Mouse (Mus musculus): ENCODE results near the gene Olfr1278. TPM values are rescaled to one million over a fixed set of nuclear protein-coding genes. Genes with fewer than 3 reads are reported as not detected.
"Not testable (repeated sequence)": the region's sequence is repeated elsewhere in the genome, so short reads cannot be mapped to it uniquely, and the experiment has no call there.

Gene Olfr1278
- polyA plus RNA-seq (2015; fragmentation: Nextera tagmentation; extraction: Ambion mirVana): not detected in 2 replicates

GRCm38 (mm10) chr2:111289836-111290235 lies at the start of gene Olfr1278:
Gene Olfr1278 (plus strand): TSS chr2:111290136.
- Histone ChIP-seq H3K4me2 (no peak within 1 kb of the TSS), H3K36me3 (no peaks in the 10 kb centered on the region), H3K4me1 (no peaks in the 10 kb centered on the region), H3K9me3 (no peaks in the 10 kb centered on the region), H3K9ac (no peak within 1 kb of the TSS), H3K4me3 (no peak within 1 kb of the TSS), H3K27ac (replicated peaks) (no peak within 1 kb of the TSS), H3K27me3 (replicated peaks) (no peaks in the 10 kb centered on the region)
- no peak for ATAC-seq (ENCODE audit: extremely low read depth, insufficient number of reproducible peaks, low FRiP score, low TSS enrichment)

- no peaks in the 10 kb centered on the region for H3K36me3 ChIP-seq
- H3K9me3 ChIP-seq: no peaks in the 10 kb centered on the region
- H3K27me3 ChIP-seq (replicated peaks): no peaks in the 10 kb centered on the region
- H3K4me1 ChIP-seq: no peaks in the 10 kb centered on the region
- no peak for ATAC-seq (ENCODE audit: extremely low read depth, insufficient number of reproducible peaks, low FRiP score, low TSS enrichment)
- H3K4me2 ChIP-seq: no peak within 1 kb of the TSS
- no peak within 1 kb of the TSS for H3K27ac ChIP-seq (replicated peaks)
- H3K4me3 ChIP-seq: no peak within 1 kb of the TSS
- H3K9ac ChIP-seq: no peak within 1 kb of the TSS
These were observed 35.7 kb upstream of the Olfr1278 start, which contains the start of gene Olfr1276 for GRCm38 (mm10) chr2:111254216-111254615. Gene Olfr1276 (plus strand): TSS chr2:111254516.

- H3K36me3 ChIP-seq: no peaks in the 10 kb centered on the region
- no peak within 1 kb of the TSS for H3K4me3 ChIP-seq
- no peaks in the 10 kb centered on the region for H3K4me1 ChIP-seq
- 66% methylated on average over 2 of the region's 2 CpGs for WGBS
- H3K27ac ChIP-seq (replicated peaks): no peak within 1 kb of the TSS
- no peak within 1 kb of the TSS for H3K4me2 ChIP-seq
- no peak within 1 kb of the TSS for H3K9ac ChIP-seq
- no peaks in the 10 kb centered on the region for H3K9me3 ChIP-seq
- H3K27me3 ChIP-seq (replicated peaks): no peaks in the 10 kb centered on the region
- no peak for ATAC-seq (ENCODE audit: extremely low read depth, insufficient number of reproducible peaks, low FRiP score, low TSS enrichment)
These were observed 15.9 kb upstream of the Olfr1278 start, which contains the start of gene Olfr1277 for GRCm38 (mm10) chr2:111274006-111274405. Gene Olfr1277 (minus strand): TSS chr2:111274106.

- no peak overlapping the region for H3K27ac ChIP-seq (replicated peaks)
- H3K4me3 ChIP-seq: no peak overlapping the region
- no peaks in the 10 kb centered on the region for H3K36me3 ChIP-seq
- ATAC-seq (ENCODE audit: extremely low read depth, insufficient number of reproducible peaks, low FRiP score, low TSS enrichment): no peak
- H3K27me3 ChIP-seq (replicated peaks): no peaks in the 10 kb centered on the region
- H3K9me3 ChIP-seq: no peaks in the 10 kb centered on the region
- no peak overlapping the region for H3K4me2 ChIP-seq
- H3K4me1 ChIP-seq: no peaks in the 10 kb centered on the region
- no peak overlapping the region for H3K9ac ChIP-seq
These were observed 8.6 kb downstream of the Olfr1278 start for GRCm38 (mm10) chr2:111298541-111298940.

GRCm38 (mm10) chr2:111300374-111300773 lies 10.4 kb downstream of the Olfr1278 start, which contains the start of gene Olfr1279:
Gene Olfr1279 (plus strand): TSS chr2:111300635.
- ATAC-seq (ENCODE audit: extremely low read depth, insufficient number of reproducible peaks, low FRiP score, low TSS enrichment): no peak
- no peak within 1 kb of the TSS for H3K4me2 ChIP-seq
- H3K4me3 ChIP-seq: no peak within 1 kb of the TSS
- no peaks in the 10 kb centered on the region for H3K27me3 ChIP-seq (replicated peaks)
- no peak within 1 kb of the TSS for H3K27ac ChIP-seq (replicated peaks)
- H3K9me3 ChIP-seq: no peaks in the 10 kb centered on the region
- no peaks in the 10 kb centered on the region for H3K4me1 ChIP-seq
- H3K9ac ChIP-seq: no peak within 1 kb of the TSS
- no peaks in the 10 kb centered on the region for H3K36me3 ChIP-seq

GRCm38 (mm10) chr2:111313717-111314116 lies 23.8 kb downstream of the Olfr1278 start, which contains the start of gene Olfr1280:
Gene Olfr1280 (plus strand): TSS chr2:111314017.
- Histone ChIP-seq H3K27ac (replicated peaks) (no peak within 1 kb of the TSS), H3K36me3 (no peaks in the 10 kb centered on the region), H3K27me3 (replicated peaks) (no peaks in the 10 kb centered on the region), H3K4me3 (no peak within 1 kb of the TSS), H3K4me1 (no peaks in the 10 kb centered on the region), H3K9me3 (no peaks in the 10 kb centered on the region), H3K9ac (no peak within 1 kb of the TSS), H3K4me2 (no peak within 1 kb of the TSS)
- no peak for ATAC-seq (ENCODE audit: extremely low read depth, insufficient number of reproducible peaks, low FRiP score, low TSS enrichment)

- Histone ChIP-seq H3K9ac (no peak within 1 kb of the TSS), H3K27ac (replicated peaks) (no peak within 1 kb of the TSS), H3K36me3 (no peaks in the 10 kb centered on the region), H3K4me2 (no peak within 1 kb of the TSS), H3K4me1 (no peaks in the 10 kb centered on the region), H3K27me3 (replicated peaks) (no peaks in the 10 kb centered on the region), H3K4me3 (no peak within 1 kb of the TSS), H3K9me3 (no peaks in the 10 kb centered on the region)
- 59% methylated on average over 2 of the region's 2 CpGs for WGBS
- ATAC-seq (ENCODE audit: extremely low read depth, insufficient number of reproducible peaks, low FRiP score, low TSS enrichment): no peak
These were observed 36.3 kb downstream of the Olfr1278 start, which contains the start of gene Olfr1281 for GRCm38 (mm10) chr2:111326220-111326619. Gene Olfr1281 (plus strand): TSS chr2:111326520.

- H3K4me3 ChIP-seq; H3K27me3 ChIP-seq (replicated peaks); H3K27ac ChIP-seq (replicated peaks); H3K9me3 ChIP-seq; H3K4me1 ChIP-seq; ATAC-seq (ENCODE audit: extremely low read depth, insufficient number of reproducible peaks, low FRiP score, low TSS enrichment); H3K9ac ChIP-seq; H3K36me3 ChIP-seq; H3K4me2 ChIP-seq: not testable (repeated sequence)
- WGBS: 76% methylated on average over 5 of the region's 5 CpGs
These were observed 43.8 kb downstream of the Olfr1278 start for GRCm38 (mm10) chr2:111333721-111334120.

- Histone ChIP-seq H3K27ac (replicated peaks) (no peak within 1 kb of the TSS), H3K9ac (no peak within 1 kb of the TSS), H3K4me1 (no peaks in the 10 kb centered on the region), H3K4me3 (no peak within 1 kb of the TSS), H3K36me3 (no peaks in the 10 kb centered on the region), H3K4me2 (no peak within 1 kb of the TSS), H3K9me3 (no peaks in the 10 kb centered on the region; the same call in 1 of the 2 replicates), H3K27me3 (replicated peaks) (no peaks in the 10 kb centered on the region)
- 52% methylated on average over 2 of the region's 2 CpGs for WGBS
- no peak for ATAC-seq (ENCODE audit: extremely low read depth, insufficient number of reproducible peaks, low FRiP score, low TSS enrichment)
These were observed 46.0 kb downstream of the Olfr1278 start, which contains the start of gene Olfr1282 for GRCm38 (mm10) chr2:111335976-111336375. Gene Olfr1282 (minus strand): TSS chr2:111336076.

Other genes starting within 250 kb of the Olfr1278 start
- not detected in 2 replicates for gene Gm13941, start 184.2 kb upstream of the Olfr1278 start, polyA plus RNA-seq (2015; fragmentation: Nextera tagmentation; extraction: Ambion mirVana)
- gene Gm15130, start 137.2 kb upstream of the Olfr1278 start, polyA plus RNA-seq (2015; fragmentation: Nextera tagmentation; extraction: Ambion mirVana): not detected in 2 replicates
- not detected in 2 replicates for gene 4930430A15Rik, start 60.5 kb upstream of the Olfr1278 start, polyA plus RNA-seq (2015; fragmentation: Nextera tagmentation; extraction: Ambion mirVana)
- gene Olfr1275, start 54.9 kb upstream of the Olfr1278 start, polyA plus RNA-seq (2015; fragmentation: Nextera tagmentation; extraction: Ambion mirVana): not detected in 2 replicates
- not detected in 2 replicates for gene Olfr1276, start 35.6 kb upstream of the Olfr1278 start, polyA plus RNA-seq (2015; fragmentation: Nextera tagmentation; extraction: Ambion mirVana)
- not detected in 2 replicates for gene Olfr1277, start 16.0 kb upstream of the Olfr1278 start, polyA plus RNA-seq (2015; fragmentation: Nextera tagmentation; extraction: Ambion mirVana)
- not detected in 2 replicates for gene Olfr1279, start 10.5 kb downstream of the Olfr1278 start, polyA plus RNA-seq (2015; fragmentation: Nextera tagmentation; extraction: Ambion mirVana)
- gene Olfr1280, start 23.9 kb downstream of the Olfr1278 start, polyA plus RNA-seq (2015; fragmentation: Nextera tagmentation; extraction: Ambion mirVana): not detected in 2 replicates
- not detected in 2 replicates for gene Olfr1281, start 36.4 kb downstream of the Olfr1278 start, polyA plus RNA-seq (2015; fragmentation: Nextera tagmentation; extraction: Ambion mirVana)
- gene Olfr1282, start 45.9 kb downstream of the Olfr1278 start, polyA plus RNA-seq (2015; fragmentation: Nextera tagmentation; extraction: Ambion mirVana): not detected in 2 replicates
- gene Olfr1283, start 76.7 kb downstream of the Olfr1278 start, polyA plus RNA-seq (2015; fragmentation: Nextera tagmentation; extraction: Ambion mirVana): not detected in 2 replicates
- gene Olfr1284, start 85.4 kb downstream of the Olfr1278 start, polyA plus RNA-seq (2015; fragmentation: Nextera tagmentation; extraction: Ambion mirVana): not detected in 2 replicates
- gene Olfr1286, start 133.0 kb downstream of the Olfr1278 start, polyA plus RNA-seq (2015; fragmentation: Nextera tagmentation; extraction: Ambion mirVana): not detected in 2 replicates
- not detected in 2 replicates for gene Olfr1287, start 159.0 kb downstream of the Olfr1278 start, polyA plus RNA-seq (2015; fragmentation: Nextera tagmentation; extraction: Ambion mirVana)
- gene Olfr1288, start 184.0 kb downstream of the Olfr1278 start, polyA plus RNA-seq (2015; fragmentation: Nextera tagmentation; extraction: Ambion mirVana): not detected in 2 replicates
- not detected in 2 replicates for gene Olfr1289, start 190.7 kb downstream of the Olfr1278 start, polyA plus RNA-seq (2015; fragmentation: Nextera tagmentation; extraction: Ambion mirVana)
- gene Olfr1290, start 203.7 kb downstream of the Olfr1278 start, polyA plus RNA-seq (2015; fragmentation: Nextera tagmentation; extraction: Ambion mirVana): 0.17 TPM in 1 of 2 replicates, not detected in the other
- not detected in 2 replicates for gene Olfr1291-ps1, start 207.0 kb downstream of the Olfr1278 start, polyA plus RNA-seq (2015; fragmentation: Nextera tagmentation; extraction: Ambion mirVana)
- not detected in 2 replicates for gene Olfr1293-ps, start 235.1 kb downstream of the Olfr1278 start, polyA plus RNA-seq (2015; fragmentation: Nextera tagmentation; extraction: Ambion mirVana)

Data from heart, embryonic 13.5 days (tissue).